In genomic region chr4:88788402-88788801, GRCm38 (mm10) we compare ENCODE assay signal across 13 mouse cellular contexts. TPM values are rescaled to one million over a fixed set of nuclear protein-coding genes. Genes with fewer than 3 reads are reported as not detected.
A peak's percentile ranks its signal among the peaks of the same experiment; 100 is the strongest.
DNase-seq lines count a peak whose midpoint lies in the region; TF ChIP-seq lines count a peak whose summit lies in the region.
"Not testable (repeated sequence)": the region's sequence is repeated elsewhere in the genome, so short reads cannot be mapped to it uniquely, and the experiment has no call there.
"Had no signal": no experiment of that assay in that cellular context is flagged by ENCODE, and none has a peak within 500 bp of the region (broad histone marks: within the 10 kb centered on the region; RNA-seq: fewer than 3 reads in every experiment).

Gene Gm13277 (plus strand): TSS chr4:88788632.

- intact Hi-C loops in gastrocnemius, adult 2 months (cut with DNase I) = not testable (repeated sequence)

- H3K9me3 ChIP-seq in ES-Bruce4 (replicated peaks; ENCODE audit: control insufficient read depth, insufficient read depth, low read length, poor library complexity, severe bottlenecking) = not testable (repeated sequence)

- TF ChIP-seq EP300 in ES-Bruce4 (IDR thresholded peaks at IDR 0.05; ENCODE audit: insufficient read depth, low read depth, low read length) = not testable (repeated sequence)

- H3K27ac ChIP-seq in ES-Bruce4 (ENCODE audit: insufficient read depth, low read length); gastrocnemius, adult 2 months; liver, adult 2 months (replicated peaks; ENCODE audit: insufficient read depth, low read depth, low read length): not testable (repeated sequence)

- H3K79me2 ChIP-seq in liver, adult 2 months (ENCODE audit: control insufficient read depth, insufficient read depth, low read length) = not testable (repeated sequence)

- WGBS in liver, adult 2 months = 0% methylated on average over 4 of the region's 28 CpGs

- H3K4me3 ChIP-seq in ES-Bruce4 (ENCODE audit: low read depth, low read length); gastrocnemius, adult 2 months; liver, adult 2 months (ENCODE audit: insufficient read depth, low read depth, low read length): not testable (repeated sequence)

- TF ChIP-seq POLR2A in ES-Bruce4 (IDR thresholded peaks at IDR 0.05; ENCODE audit: insufficient read depth, low read length); liver, adult 2 months (IDR thresholded peaks at IDR 0.05; ENCODE audit: extremely low read depth, insufficient read depth, low read length): not testable (repeated sequence)

- DNase-seq in cerebellum, adult 8-10 months = peak; percentile 63
- peak; percentile 72 for DNase-seq in gastrocnemius, adult 2 months
- peak; percentile 79 for DNase-seq in heart, postnatal 4 days
- peak; percentile 25 to 55 for DNase-seq in layer of hippocampus, adult 8-10 months (ENCODE audit: low spot score in 2 of 2)
- DNase-seq in liver, adult 2 months (ENCODE audit: extremely low read depth, low read depth, low spot score) = not testable (repeated sequence)
- DNase-seq in right cerebral cortex, adult 18-20 months = peak; percentile 63
- peak; percentile 44 to 53 for DNase-seq in thymus, adult 18-20 months

- H3K36me3 ChIP-seq in ES-Bruce4 (ENCODE audit: control insufficient read depth, insufficient read depth, low read length, poor library complexity, severe bottlenecking); liver, adult 2 months (ENCODE audit: control insufficient read depth, insufficient read depth, low read length): not testable (repeated sequence)

- TF ChIP-seq CTCF in ES-Bruce4 (IDR thresholded peaks at IDR 0.05; ENCODE audit: low read depth, low read length) = peak; percentile 28
- peak; percentile 51 for TF ChIP-seq CTCF in gastrocnemius, adult 2 months (IDR thresholded peaks at IDR 0.05)
- TF ChIP-seq CTCF in liver, adult 2 months (IDR thresholded peaks at IDR 0.05; ENCODE audit: low read depth, low read length) = peak; percentile 53

- H3K27me3 ChIP-seq in ES-Bruce4 (ENCODE audit: control insufficient read depth, insufficient read depth, low read length, poor library complexity, severe bottlenecking); liver, adult 2 months (ENCODE audit: control insufficient read depth, insufficient read depth, low read length): not testable (repeated sequence)

- not testable (repeated sequence) for H3K4me1 ChIP-seq in ES-Bruce4 (ENCODE audit: control insufficient read depth, insufficient read depth, low read length); liver, adult 2 months (ENCODE audit: control insufficient read depth, insufficient read depth, low read length)

- not testable (repeated sequence) for H3K9ac ChIP-seq in ES-Bruce4 (ENCODE audit: low read depth, poor library complexity, severe bottlenecking); liver, adult 2 months (ENCODE audit: low read depth, low read length)

RNA-seq across cellular contexts. Expression of gene Gm13277, which starts in this region (rescaled TPM):
- not detected in 2 replicates for polyA plus RNA-seq in ES-Bruce4 (2011; ENCODE audit: insufficient read depth, insufficient read length, low read depth, missing spikeins)
- not detected for total RNA-seq in gastrocnemius, adult 2 months (2021)
- total RNA-seq in heart, postnatal 4 days (2021) = not detected
- not detected for total RNA-seq in layer of hippocampus, adult 8-10 months (2022)
- total RNA-seq in liver, adult 2 months (2014; rRNA removed) = not detected in 2 replicates
- polyA plus RNA-seq in liver, adult 2 months (2012; rRNA removed) = not detected in 2 replicates
- total RNA-seq: monocyte, adult 5-6 weeks had no signal
- polyA plus RNA-seq: heart, embryonic 13.5 days; intestine, embryonic 16.5 days; lung, embryonic 15.5 days; Patski had no signal

Comparison
In these comparisons a context has a peak if more than half of its experiments do, and no peak if none do; other contexts are left out.
1. Peak in DNase-seq in gastrocnemius, adult 2 months; RNA of the gene not detected or under 1 TPM.
2. Peak in DNase-seq in heart, postnatal 4 days; RNA of the gene not detected or under 1 TPM.
3. Peak in DNase-seq in layer of hippocampus, adult 8-10 months; RNA of the gene not detected or under 1 TPM.